Mouse (Mus musculus) limb, embryonic 14.5 days (tissue): ENCODE measurements around the gene Lmx1b. TPM values are rescaled to one million over a fixed set of nuclear protein-coding genes. Genes with fewer than 3 reads are reported as not detected.

Experiments
- ATAC-seq: fragments of 200-750 bp; cut with Nextera tagmentation; 2 replicates; pipeline ENCODE4 v1.8.0; 2017; ENCODE audit warnings: low read depth, moderate number of reproducible peaks, moderate TSS enrichment; ENCODE audit not compliant: low FRiP score
- DNase-seq: peaks from one replicate; pipeline ENCODE4 v3.0.0-alpha.2; 2015; ENCODE audit warnings: low spot score
- H3K27ac ChIP-seq: fragments of 300-500 bp; sonication (generic); replicated peaks from 2 replicates; pipeline ENCODE4 v1.5.1; 2014; ENCODE audit warnings: low read depth, mild to moderate bottlenecking, low read length, moderate library complexity, mixed read lengths
- H3K27me3 ChIP-seq: fragments of 300-500 bp; sonication (generic); 2 replicates; pipeline ENCODE4 v1.6.1; 2014; ENCODE audit warnings: low read length, mixed read lengths; ENCODE audit not compliant: control insufficient read depth, insufficient read depth
- H3K36me3 ChIP-seq: fragments of 300-500 bp; sonication (generic); 2 replicates; pipeline ENCODE4 v1.6.1; 2014; ENCODE audit warnings: mild to moderate bottlenecking, low read length, moderate library complexity, mixed read lengths; ENCODE audit not compliant: control insufficient read depth, insufficient read depth
- H3K4me1 ChIP-seq: fragments of 300-500 bp; sonication (generic); 2 replicates; pipeline ENCODE4 v1.6.1; 2014; ENCODE audit warnings: antibody characterized with exemption, low read length, mixed read lengths; ENCODE audit not compliant: control insufficient read depth, insufficient read depth
- H3K4me2 ChIP-seq: fragments of 300-500 bp; sonication (generic); replicated peaks from 2 replicates; pipeline ENCODE4 v1.6.1; 2014; ENCODE audit warnings: low read depth, mild to moderate bottlenecking, low read length, moderate library complexity; ENCODE audit not compliant: severe bottlenecking
- H3K4me3 ChIP-seq: fragments of 300-500 bp; sonication (generic); replicated peaks from 2 replicates; pipeline ENCODE4 v1.5.1; 2014; ENCODE audit warnings: low read length
- H3K9ac ChIP-seq: fragments of 300-500 bp; sonication (generic); 2 replicates; pipeline ENCODE4 v1.6.1; 2014; ENCODE audit warnings: mild to moderate bottlenecking, low read depth, low read length, moderate library complexity; ENCODE audit not compliant: severe bottlenecking
- H3K9me3 ChIP-seq: fragments of 300-500 bp; sonication (generic); 2 replicates; pipeline ENCODE4 v1.6.1; 2016; ENCODE audit warnings: low read length; ENCODE audit not compliant: control insufficient read depth
- POLR2A ChIP-seq: fragments of 200-500 bp; IDR thresholded peaks from 2 replicates; pipeline ENCODE4 v1.8.0; 2012; ENCODE audit warnings: inconsistent platforms, mild to moderate bottlenecking, moderate library complexity, borderline replicate concordance; ENCODE audit not compliant: insufficient read depth, insufficient read length; ENCODE audit errors: extremely low read depth
- WGBS: fragments of 180-500 bp; shearing (Covaris S2); extraction: QIAGEN DNeasy Blood & Tissue Kit; methylation state at CpG from one replicate; pipeline ENCODE4 v1.1.7; 2014; 5-methylcytosine and 5-hydroxymethylcytosine counted together
- polyA plus RNA-seq, 2 experiments: library from polyadenylated mRNA; depleted of rRNA in 1 of 2; stranded (reverse) in 1 of 2; unstranded in 1 of 2; fragments of >200 nt; fragmentation: Nextera tagmentation in 1 of 2; extraction: Ambion mirVana in 1 of 2; gene quantifications; 2 replicates each; pipeline versions ENCODE4 v1.2.1 to v1.2.3; 2012 to 2014

Lmx1b gene
- polyA plus RNA-seq, 2 experiments, result 6.3 to 28.3 TPM

DNA sequence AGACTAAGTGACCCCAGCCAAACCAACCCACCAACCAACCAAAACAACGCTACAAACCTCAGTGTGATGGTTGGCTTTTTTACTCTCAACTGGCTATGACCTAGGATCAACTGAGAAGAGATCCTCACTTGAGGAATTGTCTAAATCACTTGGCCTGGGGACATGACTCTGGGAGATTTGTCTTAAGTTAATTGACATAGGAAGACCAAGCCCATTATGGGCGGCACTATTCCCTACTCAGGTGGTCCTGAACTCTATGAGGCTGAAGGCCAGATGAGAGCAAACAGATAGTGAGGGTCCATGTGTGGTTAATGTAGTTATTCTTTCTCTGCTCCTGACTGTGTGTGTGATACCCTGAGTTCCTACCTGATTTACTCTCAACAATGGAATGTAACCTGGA, 92.7 kb downstream of the Lmx1b start:
- H3K9me3 ChIP-seq, result no peaks in the 10 kb centered on the region
- H3K9ac ChIP-seq, result no peak overlapping the region
- H3K36me3 ChIP-seq, result no peaks in the 10 kb centered on the region
- no peak overlapping the region for H3K4me2 ChIP-seq
- H3K27me3 ChIP-seq, result peaks cover 19% of the 10 kb centered on the region; the same call in 1 of the 2 replicates
- no peak overlapping the region for H3K4me3 ChIP-seq
- no peak for TF ChIP-seq POLR2A
- 87% methylated on average over 2 of the region's 2 CpGs for WGBS
- DNase-seq, result no peak
- H3K27ac ChIP-seq, result no peak overlapping the region
- ATAC-seq, result no peak
- peaks cover 32% of the 10 kb centered on the region for H3K4me1 ChIP-seq

DNA sequence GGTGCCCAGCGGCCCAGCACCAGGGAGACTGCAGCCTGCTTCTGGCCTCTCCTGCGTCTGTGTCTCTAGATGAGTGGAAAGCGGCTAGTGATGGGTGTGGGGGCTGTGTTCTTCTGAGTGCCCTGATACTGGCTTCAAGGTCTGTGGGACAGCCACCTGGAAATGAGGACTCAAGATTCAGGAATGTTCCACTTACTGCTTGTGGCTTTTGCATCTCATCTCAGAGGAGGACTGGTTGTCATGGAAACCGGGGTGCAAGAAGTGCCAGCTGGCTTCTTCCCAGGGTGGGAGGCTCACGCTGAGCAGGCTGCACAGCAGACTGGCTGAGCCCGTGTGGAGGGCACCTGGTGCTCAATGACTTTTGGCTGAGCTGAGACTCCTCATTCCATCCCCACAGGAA, 93.4 kb downstream of the Lmx1b start:
- Histone ChIP-seq H3K36me3 (no peaks in the 10 kb centered on the region), H3K9ac (no peak overlapping the region), H3K27me3 (peaks cover 19% of the 10 kb centered on the region; the same call in 1 of the 2 replicates), H3K4me3 (no peak overlapping the region), H3K4me2 (peak overlapping the region; percentile 16; the same call in 1 of the 2 replicates), H3K27ac (peak overlapping the region; percentile 61), H3K9me3 (no peaks in the 10 kb centered on the region), H3K4me1 (peaks cover 32% of the 10 kb centered on the region)
- DNase-seq (peak; percentile 94), ATAC-seq (peak; percentile 71)
- WGBS, result 24% methylated on average over 6 of the region's 6 CpGs
- TF ChIP-seq POLR2A, result no peak

DNA sequence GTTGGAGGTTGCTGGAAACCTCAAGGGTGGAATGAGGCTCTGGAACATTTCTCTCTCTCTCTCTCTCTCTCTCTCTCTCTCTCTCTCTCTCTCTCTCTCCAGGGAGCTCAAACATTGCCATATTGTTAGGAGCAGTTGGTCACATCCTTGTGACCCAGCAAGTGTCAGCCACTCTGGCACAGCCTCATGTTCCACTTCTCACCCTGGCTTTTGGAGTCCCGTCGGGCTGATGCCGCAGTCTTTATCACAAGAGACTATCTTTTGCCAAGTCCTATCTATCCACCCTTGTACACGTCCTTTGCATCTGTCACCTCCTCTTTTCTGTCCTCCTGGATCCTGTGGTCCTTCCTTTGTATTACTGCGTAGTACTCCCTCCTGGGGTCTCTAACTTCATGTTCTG, 94.3 kb downstream of the Lmx1b start:
- Histone ChIP-seq H3K27me3 (peaks cover 19% of the 10 kb centered on the region; the same call in 1 of the 2 replicates), H3K4me2 (no peak overlapping the region), H3K9me3 (no peaks in the 10 kb centered on the region), H3K27ac (no peak overlapping the region), H3K36me3 (no peaks in the 10 kb centered on the region), H3K4me1 (peaks cover 32% of the 10 kb centered on the region), H3K4me3 (no peak overlapping the region), H3K9ac (no peak overlapping the region)
- 84% methylated on average over 5 of the region's 5 CpGs for WGBS
- ATAC-seq, result no peak
- no peak for DNase-seq
- no peak for TF ChIP-seq POLR2A

DNA sequence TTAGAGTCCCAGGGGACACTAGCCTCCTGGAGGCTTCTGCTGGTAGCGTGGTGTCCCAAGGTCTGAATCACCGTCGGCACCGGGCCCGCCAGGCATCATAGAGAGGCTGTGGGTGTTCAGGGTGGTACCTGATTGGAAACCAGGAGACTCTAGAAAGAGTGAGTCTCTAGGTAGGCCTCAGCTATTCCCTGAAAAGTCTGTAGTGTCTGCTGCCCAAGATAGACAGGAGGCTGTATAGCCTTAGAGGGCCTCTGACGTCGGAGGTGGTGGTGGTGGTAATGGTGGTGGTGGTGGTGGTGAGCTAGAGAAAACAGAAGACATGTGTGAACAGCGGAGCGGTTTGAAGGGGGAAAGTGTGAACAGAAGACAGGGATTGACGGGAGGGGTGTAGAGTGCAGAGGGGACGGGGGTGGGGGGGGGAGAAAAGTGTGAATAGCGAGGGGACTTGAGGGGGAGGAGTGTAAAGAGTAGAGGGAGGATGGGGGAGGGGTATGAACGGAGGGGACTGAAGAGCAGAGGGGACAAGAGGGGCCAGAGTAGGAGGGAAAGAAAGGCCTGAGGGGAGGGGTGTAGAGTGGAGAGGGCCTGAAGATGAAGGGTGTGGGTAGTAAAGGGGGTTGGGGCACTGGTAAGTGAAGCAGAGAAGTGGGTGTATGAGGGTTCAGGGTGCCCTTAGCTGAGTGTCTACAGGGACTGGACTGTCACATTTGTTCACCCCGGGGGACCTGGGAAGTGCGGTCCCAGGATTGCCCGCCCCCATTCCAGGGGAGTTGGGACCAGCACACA, 95.3 kb downstream of the Lmx1b start:
- WGBS, result 22% methylated on average over 16 of the region's 16 CpGs
- Histone ChIP-seq H3K4me3 (peak overlapping the region; percentile 45), H3K36me3 (no peaks in the 10 kb centered on the region), H3K9ac (peak overlapping the region; percentile 43; the same call in 1 of the 2 replicates), H3K27me3 (peaks cover 26% of the 10 kb centered on the region), H3K4me2 (peak overlapping the region; percentile 85), H3K9me3 (no peaks in the 10 kb centered on the region), H3K27ac (peak overlapping the region; percentile 13; the same call in 1 of the 2 replicates), H3K4me1 (peaks cover 32% of the 10 kb centered on the region)
- DNase-seq (no peak), ATAC-seq (no peak)
- TF ChIP-seq POLR2A, result no peak

DNA sequence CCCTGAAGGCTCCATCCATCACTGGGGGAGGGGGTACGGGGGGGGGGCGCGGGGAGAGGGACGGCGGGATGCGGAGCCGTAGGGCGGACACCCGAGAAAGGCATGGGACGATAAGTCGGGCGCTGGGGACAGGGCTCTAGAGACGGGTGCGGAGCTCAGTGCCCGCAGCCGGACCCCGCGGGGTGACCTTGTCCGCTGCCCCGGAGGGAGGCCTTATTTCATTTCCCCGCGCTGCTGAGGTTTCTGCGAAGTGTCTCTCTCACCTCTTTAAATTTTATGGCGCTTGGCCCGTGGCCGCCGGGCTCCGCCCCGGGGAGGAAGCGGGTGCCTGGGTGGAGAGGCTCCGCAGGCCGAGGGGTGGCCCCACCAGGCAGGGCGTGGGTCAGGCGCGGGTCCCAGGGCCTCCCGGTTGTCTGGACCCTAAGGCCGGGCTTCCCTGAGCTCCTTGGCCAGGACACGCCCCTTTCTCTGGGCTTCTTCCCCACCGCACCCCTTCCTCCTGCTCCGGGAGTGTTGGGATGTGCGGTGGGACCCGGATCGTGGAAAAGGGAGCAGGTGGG, 96.0 kb downstream of the Lmx1b start:
- Histone ChIP-seq H3K27me3 (peaks cover 33% of the 10 kb centered on the region), H3K4me3 (peak overlapping the region; percentile 45), H3K9ac (peak overlapping the region; percentile 43), H3K4me1 (peaks cover 32% of the 10 kb centered on the region), H3K9me3 (no peaks in the 10 kb centered on the region), H3K36me3 (no peaks in the 10 kb centered on the region), H3K27ac (peak overlapping the region; percentile 43; the same call in 1 of the 2 replicates), H3K4me2 (peak overlapping the region; percentile 85)
- no peak for TF ChIP-seq POLR2A
- WGBS, result under 1% methylated on average over 21 of the region's 43 CpGs
- no peak for DNase-seq
- peak; percentile 66 for ATAC-seq
